9 mouse cellular contexts compared by ENCODE assay signal in genomic region chrX:101849901-101850551, GRCm38 (mm10). TPM values are rescaled to one million over a fixed set of nuclear protein-coding genes. Genes with fewer than 3 reads are reported as not detected.
DNase-seq lines count a peak whose midpoint lies in the region; ATAC-seq lines count a peak whose summit lies in the region.
"Had no signal": no experiment of that assay in that cellular context is flagged by ENCODE, and none has a peak within 500 bp of the region (broad histone marks: within the 10 kb centered on the region; RNA-seq: fewer than 3 reads in every experiment).

No protein-coding gene starts in this region.

- H3K4me1 ChIP-seq in heart, embryonic 10.5 days, result peaks cover 24% of the 10 kb centered on the region
- 0 out of 2 replicates have a peak, but pooled peaks cover 5% of the 10 kb centered on the region for H3K4me1 ChIP-seq in embryonic facial prominence, embryonic 13.5 days
- 0 out of 2 replicates have a peak, but pooled peaks cover 3% of the 10 kb centered on the region for H3K4me1 ChIP-seq in hindbrain, embryonic 15.5 days (replicated peaks)
- no peaks in the 10 kb centered on the region for H3K4me1 ChIP-seq in liver, embryonic 16.5 days (ENCODE audit: control insufficient read depth, low read depth, low read length)
- no peaks in the 10 kb centered on the region for H3K4me1 ChIP-seq in stomach, embryonic 16.5 days (ENCODE audit: control insufficient read depth, insufficient read depth, low read length)

- H3K9ac ChIP-seq in embryonic facial prominence, embryonic 13.5 days, result peak overlapping the region; percentile 69
- H3K9ac ChIP-seq in hindbrain, embryonic 15.5 days, result peak overlapping the region; percentile 18
- no peak overlapping the region for H3K9ac ChIP-seq in liver, embryonic 16.5 days (ENCODE audit: low read depth, low read length)
- H3K9ac ChIP-seq in stomach, embryonic 16.5 days (ENCODE audit: low read length), result peak overlapping the region; percentile 71

- no peaks in the 10 kb centered on the region for H3K9me3 ChIP-seq in heart, embryonic 10.5 days
- no peaks in the 10 kb centered on the region for H3K9me3 ChIP-seq in embryonic facial prominence, embryonic 13.5 days
- no peaks in the 10 kb centered on the region for H3K9me3 ChIP-seq in hindbrain, embryonic 15.5 days
- no peaks in the 10 kb centered on the region for H3K9me3 ChIP-seq in liver, embryonic 16.5 days (replicated peaks; ENCODE audit: control insufficient read depth, low read length)
- 0 out of 2 replicates have a peak, but pooled peaks cover 4% of the 10 kb centered on the region for H3K9me3 ChIP-seq in stomach, embryonic 16.5 days (replicated peaks; ENCODE audit: control insufficient read depth, low read length)
- H3K9me3 ChIP-seq: G1E had no signal

- WGBS in heart, embryonic 10.5 days, result 24% methylated on average over 54 of the region's 59 CpGs
- WGBS in embryonic facial prominence, embryonic 13.5 days, result 23% methylated on average over 54 of the region's 59 CpGs
- 24% methylated on average over 44 of the region's 59 CpGs for WGBS in hindbrain, embryonic 15.5 days
- WGBS in liver, embryonic 16.5 days (ENCODE audit: insufficient replicate concordance), result 17% methylated on average over 54 of the region's 59 CpGs
- 14% methylated on average over 53 of the region's 59 CpGs for WGBS in stomach, embryonic 16.5 days

- H3K36me3 ChIP-seq in heart, embryonic 10.5 days, result no peaks in the 10 kb centered on the region
- H3K36me3 ChIP-seq in embryonic facial prominence, embryonic 13.5 days, result no peaks in the 10 kb centered on the region
- no peaks in the 10 kb centered on the region for H3K36me3 ChIP-seq in hindbrain, embryonic 15.5 days
- no peaks in the 10 kb centered on the region for H3K36me3 ChIP-seq in liver, embryonic 16.5 days (ENCODE audit: control insufficient read depth, insufficient read depth)
- H3K36me3 ChIP-seq in stomach, embryonic 16.5 days (ENCODE audit: control insufficient read depth, insufficient read depth, low read length), result no peaks in the 10 kb centered on the region
- H3K36me3 ChIP-seq: G1E had no signal

- peak; percentile 79 for DNase-seq in heart, embryonic 10.5 days (ENCODE audit: low spot score)
- no peak for DNase-seq in heart, adult 8-10 months (ENCODE audit: low spot score)
- DNase-seq in R1 (ENCODE audit: low read depth, low spot score), result peak; percentile 13

- 0 out of 2 replicates have a peak, but pooled peaks have one; percentile 37 for ATAC-seq in embryonic facial prominence, embryonic 13.5 days (ENCODE audit: insufficient number of reproducible peaks, insufficient read depth, low FRiP score, low TSS enrichment, low read depth)
- ATAC-seq in hindbrain, embryonic 15.5 days (ENCODE audit: low FRiP score, low read depth), result peak; percentile 56; the same call in 1 of the 2 replicates
- no peak for ATAC-seq in liver, embryonic 16.5 days (ENCODE audit: low read depth)
- ATAC-seq in stomach, embryonic 16.5 days (ENCODE audit: insufficient read depth, low FRiP score), result peak; percentile 33; the same call in 1 of the 2 replicates
- no peak for ATAC-seq in inflammation-experienced regulatory T-cells, adult 6 months

- peaks cover 75% of the 10 kb centered on the region for H3K27me3 ChIP-seq in heart, embryonic 10.5 days (ENCODE audit: insufficient read depth, poor library complexity, severe bottlenecking)
- peaks cover 87% of the 10 kb centered on the region for H3K27me3 ChIP-seq in embryonic facial prominence, embryonic 13.5 days
- peaks cover 65% of the 10 kb centered on the region for H3K27me3 ChIP-seq in hindbrain, embryonic 15.5 days
- H3K27me3 ChIP-seq in liver, embryonic 16.5 days (ENCODE audit: control insufficient read depth, insufficient read depth, low read depth, low read length), result peaks cover 54% of the 10 kb centered on the region
- H3K27me3 ChIP-seq in stomach, embryonic 16.5 days (ENCODE audit: control insufficient read depth, insufficient read depth, low read length), result peaks cover 45% of the 10 kb centered on the region; the same call in 1 of the 2 replicates

- peak overlapping the region; percentile 73 for H3K4me3 ChIP-seq in heart, embryonic 10.5 days
- H3K4me3 ChIP-seq in embryonic facial prominence, embryonic 13.5 days, result peak overlapping the region; percentile 52
- H3K4me3 ChIP-seq in hindbrain, embryonic 15.5 days, result peak overlapping the region; percentile 48
- H3K4me3 ChIP-seq in liver, embryonic 16.5 days (ENCODE audit: low read depth, low read length), result peak overlapping the region; percentile 43
- H3K4me3 ChIP-seq in stomach, embryonic 16.5 days (replicated peaks; ENCODE audit: low read length), result peak overlapping the region; percentile 56

- H3K4me2 ChIP-seq in embryonic facial prominence, embryonic 13.5 days, result peak overlapping the region; percentile 74
- H3K4me2 ChIP-seq in hindbrain, embryonic 15.5 days, result peak overlapping the region; percentile 70
- H3K4me2 ChIP-seq in liver, embryonic 16.5 days (ENCODE audit: low read depth, low read length), result peak overlapping the region; percentile 55
- peak overlapping the region; percentile 62 for H3K4me2 ChIP-seq in stomach, embryonic 16.5 days (ENCODE audit: low read depth, low read length)

- H3K27ac ChIP-seq in heart, embryonic 10.5 days, result peak overlapping the region; percentile 91
- no peak overlapping the region for H3K27ac ChIP-seq in embryonic facial prominence, embryonic 13.5 days
- H3K27ac ChIP-seq in hindbrain, embryonic 15.5 days (replicated peaks), result no peak overlapping the region
- no peak overlapping the region for H3K27ac ChIP-seq in liver, embryonic 16.5 days (ENCODE audit: low read length)
- no peak overlapping the region for H3K27ac ChIP-seq in stomach, embryonic 16.5 days (ENCODE audit: low read length)

RNA-seq across cellular contexts. Expression of gene Nhsl2, which starts 0.8 kb away (rescaled TPM):
- 30.5 and 33.7 TPM in 2 replicates for polyA plus RNA-seq in heart, embryonic 10.5 days (2016; fragmentation: Nextera tagmentation; extraction: Ambion mirVana)
- 1 to 10 TPM; 3.2 to 4.3 (median 3.8) TPM for total RNA-seq in heart, adult 8-10 months (2022)
- polyA plus RNA-seq in embryonic facial prominence, embryonic 13.5 days (2015; fragmentation: Nextera tagmentation; extraction: Ambion mirVana), result 11.1 and 13.0 TPM in 2 replicates
- 6.4 and 7.3 TPM in 2 replicates for polyA plus RNA-seq in hindbrain, embryonic 15.5 days (2015; fragmentation: Nextera tagmentation; extraction: Ambion mirVana)
- 1.6 and 1.7 TPM in 2 replicates for polyA plus RNA-seq in liver, embryonic 16.5 days (2015; fragmentation: Nextera tagmentation; extraction: Ambion mirVana)
- 10.1 and 10.5 TPM in 2 replicates for polyA plus RNA-seq in stomach, embryonic 16.5 days (2015; fragmentation: Nextera tagmentation; extraction: Ambion mirVana)
- 1 to 10 TPM; 1.3 to 6.6 (median 1.5) TPM for polyA plus RNA-seq in inflammation-experienced regulatory T-cells, adult 6 months (2017; shearing (Covaris generic))

RNA-seq across cellular contexts. Expression of gene 8030474K03Rik, which starts 55.6 kb away (rescaled TPM):
- 0.21 and 0.32 TPM in 2 replicates for polyA plus RNA-seq in heart, embryonic 10.5 days (2016; fragmentation: Nextera tagmentation; extraction: Ambion mirVana)
- total RNA-seq in heart, adult 8-10 months (2022), result under 1 TPM in 1 of 4 experiments, not detected in 3; 0.17 TPM
- not detected in 2 replicates for polyA plus RNA-seq in embryonic facial prominence, embryonic 13.5 days (2015; fragmentation: Nextera tagmentation; extraction: Ambion mirVana)
- polyA plus RNA-seq in hindbrain, embryonic 15.5 days (2015; fragmentation: Nextera tagmentation; extraction: Ambion mirVana), result not detected in 2 replicates
- 0.06 and 0.15 TPM in 2 replicates for polyA plus RNA-seq in liver, embryonic 16.5 days (2015; fragmentation: Nextera tagmentation; extraction: Ambion mirVana)
- polyA plus RNA-seq in stomach, embryonic 16.5 days (2015; fragmentation: Nextera tagmentation; extraction: Ambion mirVana), result 0.16 and 0.18 TPM in 2 replicates
- polyA plus RNA-seq in inflammation-experienced regulatory T-cells, adult 6 months (2017; shearing (Covaris generic)), result under 1 TPM in 1 of 3 experiments, not detected in 2; 0.94 TPM
- total RNA-seq: G1E had no signal
- polyA plus RNA-seq: G1E had no signal

RNA-seq across cellular contexts. Expression of gene Gm4779, which starts 55.8 kb away (rescaled TPM):
- 0.19 and 0.33 TPM in 2 replicates for polyA plus RNA-seq in heart, embryonic 10.5 days (2016; fragmentation: Nextera tagmentation; extraction: Ambion mirVana)
- total RNA-seq in heart, adult 8-10 months (2022), result not detected
- not detected in 2 replicates for polyA plus RNA-seq in embryonic facial prominence, embryonic 13.5 days (2015; fragmentation: Nextera tagmentation; extraction: Ambion mirVana)
- 0.09 TPM in 1 of 2 replicates, not detected in the other for polyA plus RNA-seq in hindbrain, embryonic 15.5 days (2015; fragmentation: Nextera tagmentation; extraction: Ambion mirVana)
- polyA plus RNA-seq in liver, embryonic 16.5 days (2015; fragmentation: Nextera tagmentation; extraction: Ambion mirVana), result 0.15 TPM in 2 replicates
- polyA plus RNA-seq in stomach, embryonic 16.5 days (2015; fragmentation: Nextera tagmentation; extraction: Ambion mirVana), result not detected in 2 replicates
- under 1 TPM in 1 of 3 experiments, not detected in 2; 0.74 TPM for polyA plus RNA-seq in inflammation-experienced regulatory T-cells, adult 6 months (2017; shearing (Covaris generic))
- total RNA-seq: G1E had no signal
- polyA plus RNA-seq: G1E had no signal

Comparison
In these comparisons a context has a peak if more than half of its experiments do, and no peak if none do; other contexts are left out.
1. ATAC-seq: peak in embryonic facial prominence, embryonic 13.5 days (single experiment), hindbrain, embryonic 15.5 days (single experiment) and stomach, embryonic 16.5 days (single experiment); none in liver, embryonic 16.5 days (single experiment) and inflammation-experienced regulatory T-cells, adult 6 months (single experiment).
2. Peak in every context shown above with its lines, with median percentiles within 50 percentile points of each other: H3K4me3 ChIP-seq and H3K4me2 ChIP-seq.